Mouse (Mus musculus) T-helper 17 cell (primary cell): ENCODE data around the gene Ldb2.

ENCODE experiments used
- in situ Hi-C, 2 experiments: fragments of 300-600 bp; cut with MboI, MseI; formaldehyde crosslinking; loops; 1 replicate in 1 of 2; 2 replicates in 1 of 2; pipeline ENCODE4 v1.15.1; 2025; ENCODE audit warnings: high pct_unique_total_duplicates in 2 of 2

Gene Ldb2

GRCm38 (mm10) chr5:44548468-44548867 is 251.0 kb downstream of the Ldb2 start:
- in situ Hi-C loops, result no loop called here

GRCm38 (mm10) chr5:44543472-44544132 is 255.9 kb downstream of the Ldb2 start:
- in situ Hi-C loops, result no loop called here

GRCm38 (mm10) chr5:44541748-44542147 is 257.7 kb downstream of the Ldb2 start:
- in situ Hi-C loops, result no loop called here

- in situ Hi-C loops, result no loop called here
Observed at GRCm38 (mm10) chr5:44538687-44539086, 260.8 kb downstream of the Ldb2 start.

- in situ Hi-C loops, result no loop called here
Observed at GRCm38 (mm10) chr5:44538000-44538395, 261.5 kb downstream of the Ldb2 start.

- in situ Hi-C loops, result no loop called here
Observed at GRCm38 (mm10) chr5:44537316-44537999, 262.0 kb downstream of the Ldb2 start.

GRCm38 (mm10) chr5:44529466-44529865 is 270.0 kb downstream of the Ldb2 start:
- in situ Hi-C loops, result no loop called here

GRCm38 (mm10) chr5:44529001-44529400 is 270.5 kb downstream of the Ldb2 start:
- in situ Hi-C loops, result no loop called here

- in situ Hi-C loops, result no loop called here
Observed at GRCm38 (mm10) chr5:44505221-44505620, 294.3 kb downstream of the Ldb2 start.

- in situ Hi-C loops, result no loop called here
Observed at GRCm38 (mm10) chr5:44504786-44505185, 294.7 kb downstream of the Ldb2 start.

GRCm38 (mm10) chr5:44498229-44498628 is 301.3 kb downstream of the Ldb2 start:
- in situ Hi-C loops, result no loop called here

- in situ Hi-C loops, result no loop called here
Observed at GRCm38 (mm10) chr5:44496854-44497253, 302.6 kb downstream of the Ldb2 start.

- in situ Hi-C loops, result no loop called here
Observed at GRCm38 (mm10) chr5:44495092-44495491, 304.4 kb downstream of the Ldb2 start.

- in situ Hi-C loops, result no loop called here
Observed at GRCm38 (mm10) chr5:44494133-44494532, 305.3 kb downstream of the Ldb2 start.

- in situ Hi-C loops, result no loop called here
Observed at GRCm38 (mm10) chr5:44491526-44491925, 308.0 kb downstream of the Ldb2 start.

GRCm38 (mm10) chr5:44490462-44490861 is 309.0 kb downstream of the Ldb2 start:
- in situ Hi-C loops, result no loop called here

GRCm38 (mm10) chr5:44483426-44484106 is 315.9 kb downstream of the Ldb2 start:
- in situ Hi-C loops, result no loop called here

- in situ Hi-C loops, result no loop called here
Observed at GRCm38 (mm10) chr5:44481406-44481805, 318.1 kb downstream of the Ldb2 start.

GRCm38 (mm10) chr5:44476356-44476755 is 323.1 kb downstream of the Ldb2 start:
- in situ Hi-C loops, result no loop called here

GRCm38 (mm10) chr5:44475543-44475942 is 323.9 kb downstream of the Ldb2 start:
- in situ Hi-C loops, result no loop called here

- in situ Hi-C loops, result no loop called here
Observed at GRCm38 (mm10) chr5:44473857-44474762, 325.4 kb downstream of the Ldb2 start.

GRCm38 (mm10) chr5:44465238-44465637 is 334.2 kb downstream of the Ldb2 start:
- in situ Hi-C loops, result no loop called here
